Mouse (Mus musculus) gastrocnemius, postnatal 25 days (tissue): ENCODE results near the gene Clec16a. TPM values are rescaled to one million over a fixed set of nuclear protein-coding genes. Genes with fewer than 3 reads are reported as not detected.

Experiments used
- DNase-seq: peaks from one replicate; pipeline ENCODE4 v3.0.0; 2022
- total RNA-seq, 2 experiments: library from RNA; stranded (reverse); gene quantifications; 1 replicate in 1 of 2; 2 replicates in 1 of 2; pipeline ENCODE4 v1.2.3; 2021

The Clec16a gene
- total RNA-seq, 2 experiments from 2014 or later: 51.2 to 62.2 TPM

- peak; percentile 55 for DNase-seq
These were observed 97.9 kb downstream of the Clec16a start for GRCm38 (mm10) chr16:10642857-10643633.

- no peak for DNase-seq
These were observed 99.1 kb downstream of the Clec16a start for GRCm38 (mm10) chr16:10644238-10644637.

GRCm38 (mm10) chr16:10644731-10645130, 99.6 kb downstream of the Clec16a start:
- no peak for DNase-seq

GRCm38 (mm10) chr16:10651804-10652203, 106.7 kb downstream of the Clec16a start:
- no peak for DNase-seq

- no peak for DNase-seq
These were observed 107.8 kb downstream of the Clec16a start for GRCm38 (mm10) chr16:10652935-10653334.

- DNase-seq: no peak
These were observed 110.1 kb downstream of the Clec16a start for GRCm38 (mm10) chr16:10655236-10655635.

- DNase-seq: no peak
These were observed 110.8 kb downstream of the Clec16a start for GRCm38 (mm10) chr16:10655926-10656325.

- DNase-seq: no peak
These were observed 111.3 kb downstream of the Clec16a start for GRCm38 (mm10) chr16:10656461-10656860.

- DNase-seq: no peak
These were observed 111.8 kb downstream of the Clec16a start for GRCm38 (mm10) chr16:10656939-10657338.

- DNase-seq: no peak
These were observed 114.1 kb downstream of the Clec16a start for GRCm38 (mm10) chr16:10659211-10659610.

GRCm38 (mm10) chr16:10660526-10660925, 115.4 kb downstream of the Clec16a start:
- no peak for DNase-seq

- DNase-seq: no peak
These were observed 116.2 kb downstream of the Clec16a start for GRCm38 (mm10) chr16:10661385-10661784.

- no peak for DNase-seq
These were observed 119.0 kb downstream of the Clec16a start for GRCm38 (mm10) chr16:10663890-10664731.

- peak; percentile 31 for DNase-seq
These were observed 120.1 kb downstream of the Clec16a start for GRCm38 (mm10) chr16:10664921-10665894.

- DNase-seq: no peak
These were observed 121.6 kb downstream of the Clec16a start for GRCm38 (mm10) chr16:10666766-10667165.

GRCm38 (mm10) chr16:10668453-10668852, 123.3 kb downstream of the Clec16a start:
- DNase-seq: peak; percentile 31

GRCm38 (mm10) chr16:10668991-10669703, 124.0 kb downstream of the Clec16a start:
- no peak for DNase-seq

- no peak for DNase-seq
These were observed 124.8 kb downstream of the Clec16a start for GRCm38 (mm10) chr16:10669936-10670335.

- no peak for DNase-seq
These were observed 127.4 kb downstream of the Clec16a start for GRCm38 (mm10) chr16:10672490-10672889.

- no peak for DNase-seq
These were observed 128.9 kb downstream of the Clec16a start for GRCm38 (mm10) chr16:10674020-10674419.

- no peak for DNase-seq
These were observed 129.8 kb downstream of the Clec16a start for GRCm38 (mm10) chr16:10674957-10675356.
